ENCODE assay signal across 11 mouse cellular contexts in the genomic region with DNA sequence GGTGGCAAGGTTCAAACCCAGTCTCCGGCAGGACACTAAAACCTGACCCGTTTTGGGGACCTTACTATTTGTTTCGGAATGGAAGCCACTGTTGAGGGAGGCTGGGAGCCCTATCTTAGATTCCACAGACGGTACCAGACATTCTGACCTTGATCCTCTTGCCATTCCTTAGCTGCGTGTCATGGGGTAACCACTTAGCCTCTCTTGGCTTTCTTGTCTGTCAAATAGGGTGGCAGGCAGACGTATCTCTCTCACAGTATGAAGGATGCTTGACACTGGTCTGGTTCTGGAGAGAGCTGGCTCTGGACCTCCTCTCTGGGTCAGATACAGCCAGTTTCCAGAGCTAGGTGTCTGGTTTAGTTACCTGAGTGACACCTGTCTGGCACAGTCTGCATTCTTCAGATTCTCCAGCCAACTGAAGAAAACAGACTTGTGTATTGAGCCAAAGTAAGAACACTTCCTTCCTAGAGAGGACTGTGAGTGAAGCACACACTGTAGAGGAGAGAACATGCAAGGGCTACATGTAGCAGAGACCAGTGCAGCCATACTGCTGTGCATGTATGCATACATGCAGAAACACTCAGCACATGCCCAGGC. TPM values are rescaled to one million over a fixed set of nuclear protein-coding genes. Genes with fewer than 3 reads are reported as not detected.
DNase-seq lines count a peak whose midpoint lies in the region; ATAC-seq and TF ChIP-seq lines count a peak whose summit lies in the region.
"Had no signal": no experiment of that assay in that cellular context is flagged by ENCODE, and none has a peak within 500 bp of the region (broad histone marks: within the 10 kb centered on the region; RNA-seq: fewer than 3 reads in every experiment).

No protein-coding gene starts in this region.

- no peaks in the 10 kb centered on the region; the same call in 1 of the 2 replicates for H3K4me1 ChIP-seq in kidney, embryonic 14.5 days (ENCODE audit: control insufficient read depth, insufficient read depth, low read length)
- 0 out of 2 replicates have a peak, but pooled peaks cover 5% of the 10 kb centered on the region for H3K4me1 ChIP-seq in embryonic facial prominence, embryonic 13.5 days
- H3K4me1 ChIP-seq in hindbrain, postnatal 0 days (ENCODE audit: insufficient read depth, low read length): peaks cover 4% of the 10 kb centered on the region; the same call in 1 of the 2 replicates
- 0 out of 2 replicates have a peak, but pooled peaks cover 4% of the 10 kb centered on the region for H3K4me1 ChIP-seq in midbrain, embryonic 14.5 days (ENCODE audit: control insufficient read depth, insufficient read depth, low read length)

- no peak overlapping the region for H3K27ac ChIP-seq in kidney, embryonic 14.5 days (ENCODE audit: low read depth, low read length)
- H3K27ac ChIP-seq in embryonic facial prominence, embryonic 13.5 days: no peak overlapping the region
- H3K27ac ChIP-seq in hindbrain, postnatal 0 days: no peak overlapping the region
- H3K27ac ChIP-seq in midbrain, embryonic 14.5 days (replicated peaks; ENCODE audit: low read depth, low read length): no peak overlapping the region
- H3K27ac ChIP-seq: macrophage had no signal

- WGBS in kidney, embryonic 14.5 days: 27% methylated on average over 6 of the region's 6 CpGs
- 39% methylated on average over 6 of the region's 6 CpGs for WGBS in embryonic facial prominence, embryonic 13.5 days
- WGBS in hindbrain, postnatal 0 days: 41% methylated on average over 6 of the region's 6 CpGs
- 35% methylated on average over 6 of the region's 6 CpGs for WGBS in midbrain, embryonic 14.5 days

- TF ChIP-seq CTCF in hindbrain, postnatal 0 days (IDR thresholded peaks at IDR 0.05; ENCODE audit: low read depth): no peak

- peaks cover 11% of the 10 kb centered on the region for H3K27me3 ChIP-seq in kidney, embryonic 14.5 days (ENCODE audit: control insufficient read depth, insufficient read depth, low read length)
- H3K27me3 ChIP-seq in embryonic facial prominence, embryonic 13.5 days: peaks cover 19% of the 10 kb centered on the region
- H3K27me3 ChIP-seq in hindbrain, postnatal 0 days (ENCODE audit: insufficient read depth, low read length): no peaks in the 10 kb centered on the region
- no peaks in the 10 kb centered on the region for H3K27me3 ChIP-seq in midbrain, embryonic 14.5 days (ENCODE audit: control insufficient read depth, insufficient read depth, low read length)

- no peaks in the 10 kb centered on the region for H3K36me3 ChIP-seq in kidney, embryonic 14.5 days (ENCODE audit: control insufficient read depth, insufficient read depth, low read length)
- no peaks in the 10 kb centered on the region for H3K36me3 ChIP-seq in embryonic facial prominence, embryonic 13.5 days
- no peaks in the 10 kb centered on the region for H3K36me3 ChIP-seq in hindbrain, postnatal 0 days (ENCODE audit: insufficient read depth, low read length)
- H3K36me3 ChIP-seq in midbrain, embryonic 14.5 days (ENCODE audit: control insufficient read depth, insufficient read depth, low read length): no peaks in the 10 kb centered on the region
- H3K36me3 ChIP-seq: G1E had no signal

- no peaks in the 10 kb centered on the region for H3K9me3 ChIP-seq in kidney, embryonic 14.5 days (ENCODE audit: control insufficient read depth, low read length)
- no peaks in the 10 kb centered on the region for H3K9me3 ChIP-seq in embryonic facial prominence, embryonic 13.5 days
- H3K9me3 ChIP-seq in hindbrain, postnatal 0 days (ENCODE audit: low read length): no peaks in the 10 kb centered on the region
- no peaks in the 10 kb centered on the region for H3K9me3 ChIP-seq in midbrain, embryonic 14.5 days (ENCODE audit: control insufficient read depth, low read length)

- H3K4me3 ChIP-seq in kidney, embryonic 14.5 days (ENCODE audit: low read length): peak overlapping the region; percentile 34; the same call in 1 of the 2 replicates
- H3K4me3 ChIP-seq in embryonic facial prominence, embryonic 13.5 days: peak overlapping the region; percentile 34
- H3K4me3 ChIP-seq in hindbrain, postnatal 0 days (ENCODE audit: low read length): no peak overlapping the region
- H3K4me3 ChIP-seq in midbrain, embryonic 14.5 days (replicated peaks; ENCODE audit: low read depth, low read length): no peak overlapping the region

- no peak overlapping the region for H3K9ac ChIP-seq in kidney, embryonic 14.5 days (ENCODE audit: low read depth, low read length)
- H3K9ac ChIP-seq in embryonic facial prominence, embryonic 13.5 days: no peak overlapping the region
- no peak overlapping the region for H3K9ac ChIP-seq in hindbrain, postnatal 0 days (replicated peaks; ENCODE audit: low read length)
- H3K9ac ChIP-seq in midbrain, embryonic 14.5 days (replicated peaks; ENCODE audit: low read length): 0 out of 2 replicates have a peak overlapping the region, but pooled peaks have one; percentile 39

- ATAC-seq in kidney, embryonic 14.5 days (ENCODE audit: low FRiP score, low TSS enrichment): no peak
- no peak for ATAC-seq in embryonic facial prominence, embryonic 13.5 days (ENCODE audit: insufficient number of reproducible peaks, insufficient read depth, low FRiP score, low TSS enrichment, low read depth)
- no peak for ATAC-seq in hindbrain, postnatal 0 days
- no peak for ATAC-seq in midbrain, embryonic 14.5 days (ENCODE audit: low FRiP score, low TSS enrichment)

- no peak for DNase-seq in kidney, adult 11 months
- no peak for DNase-seq in hindbrain, postnatal 0 days (ENCODE audit: low spot score)
- no peak for DNase-seq in midbrain, embryonic 14.5 days
- DNase-seq in ovary, postnatal 36 days (ENCODE audit: low spot score): no peak
- DNase-seq in right cerebral cortex, postnatal 36 days (ENCODE audit: low spot score in 2 of 2): no peak
- DNase-seq in ovary, postnatal 14 days (ENCODE audit: low spot score): no peak
- DNase-seq: kidney, postnatal 14 days had no signal

- peak overlapping the region; percentile 56 for H3K4me2 ChIP-seq in kidney, embryonic 14.5 days (replicated peaks; ENCODE audit: low read depth, low read length)
- peak overlapping the region; percentile 64 for H3K4me2 ChIP-seq in embryonic facial prominence, embryonic 13.5 days
- peak overlapping the region; percentile 50; the same call in 1 of the 2 replicates for H3K4me2 ChIP-seq in hindbrain, postnatal 0 days (ENCODE audit: low read depth, low read length)
- peak overlapping the region; percentile 54 for H3K4me2 ChIP-seq in midbrain, embryonic 14.5 days (ENCODE audit: low read length)

RNA-seq across cellular contexts. Expression of gene Wipf3, which starts 56.7 kb away (rescaled TPM):
- 2.3 and 2.7 TPM in 2 replicates for polyA plus RNA-seq in kidney, embryonic 14.5 days (2014; fragmentation: Nextera tagmentation; extraction: Ambion mirVana)
- polyA plus RNA-seq in embryonic facial prominence, embryonic 13.5 days (2015; fragmentation: Nextera tagmentation; extraction: Ambion mirVana): 1.1 and 1.5 TPM in 2 replicates
- 1.4 and 4.2 TPM in 2 replicates for total RNA-seq in hindbrain, postnatal 0 days (2014; rRNA removed)
- 1.0 TPM in 2 replicates for polyA plus RNA-seq in hindbrain, postnatal 0 days (2015; fragmentation: Nextera tagmentation; extraction: Ambion mirVana)
- polyA plus RNA-seq in midbrain, embryonic 14.5 days (2014; fragmentation: Nextera tagmentation; extraction: Ambion mirVana): 4.8 and 5.0 TPM in 2 replicates
- polyA plus RNA-seq: G1E, macrophage had no signal

Comparison
In these comparisons a context has a peak if more than half of its experiments do, and no peak if none do; other contexts are left out.
1. H3K4me3 ChIP-seq: peak in kidney, embryonic 14.5 days (single experiment) and embryonic facial prominence, embryonic 13.5 days (single experiment); none in hindbrain, postnatal 0 days (single experiment) and midbrain, embryonic 14.5 days (single experiment).
2. Peak in every context shown above with its lines, with median percentiles within 50 percentile points of each other: H3K4me2 ChIP-seq.